Mouse (Mus musculus): ENCODE data around the gene Ddx42.
A peak's percentile ranks its signal among the peaks of the same experiment; 100 is the strongest.
"Not testable (repeated sequence)": the region's sequence is repeated elsewhere in the genome, so short reads cannot be mapped to it uniquely, and the experiment has no call there.

Ddx42 gene

DNA sequence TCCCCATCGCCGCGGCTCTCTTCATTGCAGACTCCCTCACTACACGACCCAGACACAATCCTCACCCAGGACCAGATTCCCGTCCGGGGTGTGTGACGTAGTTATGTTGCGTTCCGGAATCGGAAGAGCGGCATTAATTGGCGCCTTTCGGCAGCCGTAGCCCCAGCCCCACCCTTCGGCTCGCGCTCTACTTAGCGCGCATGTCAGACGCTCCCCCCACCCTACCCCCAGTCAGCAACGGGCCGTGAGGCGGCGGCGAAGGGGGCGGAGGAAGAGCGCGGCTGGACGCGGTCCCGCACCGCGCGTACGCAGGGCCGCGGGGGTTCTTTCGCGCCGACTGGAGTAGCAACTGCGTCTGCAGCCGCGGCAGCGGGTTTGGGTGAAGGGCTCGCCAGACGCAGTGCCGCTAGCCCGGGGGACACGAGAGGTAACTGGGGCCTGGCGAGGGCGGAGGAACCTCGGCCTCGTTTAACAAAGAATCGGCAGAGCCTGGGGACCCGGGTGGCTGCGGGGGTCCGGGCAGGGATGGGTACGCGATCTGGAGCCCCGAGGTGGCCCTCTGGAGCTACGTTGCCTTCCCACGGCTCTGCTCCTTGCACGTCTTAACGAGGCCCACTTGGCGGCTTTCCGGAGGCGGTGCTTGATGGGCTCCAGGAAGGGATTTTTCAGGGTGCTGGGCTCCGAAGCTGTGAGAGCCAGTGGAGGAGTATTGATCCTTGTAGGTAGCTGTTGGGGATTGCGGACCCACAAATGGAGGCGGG is at the start of gene Ddx42:
Gene Ddx42 (plus strand): TSS at position 197 of the 761 bp plus-strand sequence.
- peak; percentile 88 to 90 for DNase-seq (ENCODE audit: low spot score in 2 of 2)

DNA sequence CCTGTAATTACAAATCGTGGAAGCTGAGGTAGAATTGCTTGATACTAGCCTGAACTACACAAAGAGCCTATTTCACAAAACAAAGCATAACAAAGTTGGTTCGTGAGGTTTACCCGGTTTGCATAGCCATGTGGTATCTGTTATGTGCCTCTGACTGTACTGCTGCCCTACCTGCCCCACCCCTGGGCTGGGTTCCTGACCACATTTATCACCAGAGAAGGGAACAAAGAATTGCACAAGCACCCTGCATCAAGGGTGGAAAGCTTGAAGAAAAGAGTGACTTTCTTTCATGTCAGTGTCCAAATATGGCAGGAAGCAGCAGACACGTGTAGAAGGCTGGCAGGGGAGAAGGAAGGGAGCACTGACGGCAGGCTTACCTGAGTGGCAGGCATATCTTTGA is 49.3 kb upstream of the Ddx42 start:
- DNase-seq (ENCODE audit: low spot score in 2 of 2), result no peak

DNA sequence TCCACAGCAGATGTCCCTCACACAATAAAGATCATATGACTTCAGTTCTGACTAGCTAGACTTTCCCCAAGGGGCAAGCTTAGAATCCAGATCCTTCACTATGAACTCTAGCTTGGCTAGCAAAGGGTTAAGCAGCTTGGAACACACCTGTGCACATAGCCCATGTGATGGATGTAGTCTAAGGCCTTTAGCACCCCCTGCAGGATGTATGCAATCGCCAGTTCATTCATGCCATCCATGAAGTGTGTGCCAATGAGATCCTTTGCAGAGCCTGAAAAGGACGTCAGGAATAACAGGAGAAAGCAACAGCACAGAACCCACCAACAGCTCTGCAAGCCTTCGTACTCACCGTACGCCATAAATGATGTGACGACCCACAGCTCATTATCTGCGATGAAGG is 45.9 kb upstream of the Ddx42 start:
- no peak for DNase-seq (ENCODE audit: low spot score in 2 of 2)

DNA sequence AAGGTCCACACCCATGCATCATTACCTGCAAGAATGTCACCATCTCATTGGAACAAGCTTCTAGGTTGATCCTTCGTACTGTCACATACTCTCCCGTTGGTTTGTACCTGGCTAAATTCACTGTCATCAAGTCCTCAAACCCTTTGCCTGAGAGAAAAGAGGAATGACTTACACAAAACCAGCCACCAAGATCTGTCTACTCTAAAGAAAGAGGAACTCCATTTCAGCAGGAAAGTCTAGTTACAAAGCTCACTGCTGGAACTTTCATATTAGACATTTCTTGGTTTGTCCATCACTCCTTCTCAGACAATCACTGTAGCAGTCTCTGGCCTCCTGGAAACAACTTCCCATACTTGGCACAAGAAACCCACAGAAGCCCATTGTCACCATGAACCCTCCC is 43.5 kb upstream of the Ddx42 start:
- DNase-seq (ENCODE audit: low spot score in 2 of 2), result no peak

DNA sequence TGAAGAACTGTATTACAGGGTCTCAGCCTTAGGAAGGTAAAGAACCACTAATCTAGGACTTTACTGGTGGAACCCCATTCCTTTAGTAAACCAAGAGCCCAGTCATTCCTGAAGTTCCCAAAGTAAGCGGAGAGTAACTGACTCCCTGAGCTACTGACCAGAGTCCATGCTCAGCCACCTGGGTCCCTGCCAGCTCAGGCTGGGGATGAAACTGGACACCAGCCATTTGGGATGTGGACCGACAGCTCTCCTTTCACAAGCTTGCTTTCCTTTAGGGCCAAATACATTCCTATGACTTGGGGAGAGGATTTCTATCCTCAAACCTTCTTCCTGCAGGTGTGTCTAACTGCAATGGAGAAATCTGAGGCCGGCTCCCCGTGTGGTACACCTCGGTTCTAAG is 42.4 kb upstream of the Ddx42 start:
- no peak for DNase-seq (ENCODE audit: low spot score in 2 of 2)

DNA sequence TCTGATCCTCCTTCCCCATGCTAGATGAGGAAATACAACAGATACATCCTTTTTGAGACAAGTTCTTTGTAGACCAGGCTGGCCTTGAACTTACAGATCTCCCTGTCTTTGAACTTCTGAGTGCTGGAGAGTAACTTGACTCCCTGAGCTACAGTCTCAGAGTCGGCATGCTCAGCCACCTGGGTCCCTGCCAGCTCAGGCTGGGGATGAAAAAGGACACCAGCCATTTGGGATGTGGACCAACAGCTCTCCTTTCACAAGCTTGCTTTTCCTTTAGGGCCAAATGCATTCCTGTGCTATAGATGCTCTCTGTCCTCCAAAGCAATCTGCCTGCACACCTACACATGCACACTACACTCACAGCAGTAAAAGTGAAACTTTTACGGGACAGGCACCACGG is 41.6 kb upstream of the Ddx42 start:
- DNase-seq (ENCODE audit: low spot score in 2 of 2), result no peak

DNA sequence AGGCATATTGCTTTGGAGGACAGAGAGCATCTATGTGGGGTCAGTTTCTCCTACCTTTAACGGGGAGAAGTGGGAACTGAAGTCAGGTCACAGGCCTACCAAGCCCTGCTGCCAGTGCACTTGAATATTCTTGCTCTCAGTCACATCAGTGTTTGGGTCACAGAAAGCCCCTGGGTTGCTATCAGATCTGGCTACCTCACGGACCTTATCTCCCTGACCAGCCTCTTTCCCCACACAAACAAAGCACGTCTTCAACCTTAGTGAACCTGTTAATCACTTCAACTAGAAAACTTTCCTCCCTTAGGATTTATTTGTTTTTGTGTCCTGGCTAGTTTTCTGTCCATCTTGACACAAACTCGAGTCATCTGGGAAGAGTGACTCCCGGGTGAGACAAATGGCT is 40.4 kb upstream of the Ddx42 start:
- no peak for DNase-seq (ENCODE audit: low spot score in 2 of 2)

DNA sequence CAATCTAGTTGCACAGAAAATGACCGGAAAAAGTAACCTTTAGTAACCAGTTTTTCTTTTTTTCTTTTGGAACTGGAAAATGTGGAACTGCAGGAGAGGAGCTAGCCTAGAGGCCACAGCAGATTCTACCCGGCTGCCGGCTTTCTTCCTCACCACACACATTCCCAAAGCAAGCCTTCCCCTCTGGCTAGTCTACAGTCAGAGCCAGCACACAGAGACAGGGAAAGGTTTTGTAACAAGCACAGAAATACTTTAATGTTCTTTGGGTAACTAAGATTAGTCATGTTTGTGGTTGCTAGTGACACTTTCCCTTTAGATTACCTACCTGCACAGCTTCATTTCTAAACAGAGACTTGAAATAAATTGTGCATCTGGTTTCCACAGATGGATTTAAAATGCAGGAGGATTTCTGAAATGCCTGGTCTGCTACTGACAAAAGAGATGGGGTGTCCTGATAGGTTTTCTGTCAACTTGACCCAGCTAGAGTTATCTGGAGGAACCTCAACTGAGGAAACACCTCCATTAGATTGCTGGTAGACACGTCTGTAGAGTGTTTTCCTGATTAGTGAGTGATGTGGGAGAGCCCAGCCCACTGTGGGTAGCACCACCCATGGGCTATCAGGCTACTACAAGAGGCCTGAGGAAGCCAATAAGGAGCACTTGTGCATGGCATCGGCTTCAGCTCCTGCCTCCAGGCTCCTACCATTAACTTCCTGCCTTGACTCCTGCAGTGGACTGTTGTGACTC is 38.5 kb upstream of the Ddx42 start:
- no peak for DNase-seq (ENCODE audit: low spot score in 2 of 2)

DNA sequence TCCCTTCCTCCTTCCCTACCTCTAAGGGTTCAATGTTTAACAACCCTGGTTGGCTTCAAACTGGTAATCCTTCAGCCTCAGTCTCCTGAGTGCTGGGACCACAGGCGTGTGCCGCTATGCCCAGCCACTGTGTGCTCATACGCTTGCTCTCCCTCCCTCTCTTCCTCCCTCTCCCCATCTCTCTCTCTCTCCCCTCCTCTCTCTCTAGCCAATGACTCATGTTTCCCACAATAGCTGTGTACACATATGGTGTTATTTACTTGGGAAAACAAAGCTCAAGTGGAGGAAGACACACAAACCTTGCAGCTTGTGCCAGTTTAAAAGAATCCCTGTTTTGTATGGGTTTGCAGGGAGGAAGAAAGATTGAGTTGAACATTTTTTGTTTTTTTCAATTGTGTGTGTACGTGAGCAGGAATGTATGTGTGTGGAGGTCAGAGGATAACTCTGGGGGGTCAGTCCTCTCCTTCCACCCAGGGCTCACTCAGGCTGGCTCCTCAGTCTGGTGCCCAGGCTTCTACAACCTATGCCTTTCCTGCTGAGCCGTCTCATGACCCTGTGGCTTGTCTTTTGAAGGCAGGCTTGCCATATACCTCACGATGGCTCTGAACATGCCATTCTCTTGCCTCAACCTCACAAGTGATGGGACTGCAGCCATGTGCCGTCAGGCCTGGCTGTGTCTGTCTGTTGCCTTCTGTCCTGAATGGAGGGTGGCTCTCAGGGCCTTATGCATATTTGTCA is 36.8 kb upstream of the Ddx42 start:
- DNase-seq (ENCODE audit: low spot score in 2 of 2), result no peak

DNA sequence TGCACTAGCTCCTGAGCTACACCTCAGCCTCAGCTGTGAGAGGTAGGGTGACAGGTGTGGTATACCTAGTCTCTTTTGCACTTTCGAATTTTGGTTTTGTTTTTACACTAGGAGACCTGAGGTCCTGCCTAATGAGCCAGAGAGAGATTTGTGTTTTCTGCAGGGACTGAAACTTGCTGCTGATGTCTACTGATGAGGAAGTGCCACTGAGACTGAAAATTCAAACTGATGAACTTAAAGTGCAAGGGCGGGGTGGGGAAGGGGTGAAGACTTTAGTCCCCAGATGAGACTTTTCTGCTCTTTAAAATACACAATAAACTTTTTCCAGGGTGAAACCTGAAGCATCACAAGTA is 36.3 kb upstream of the Ddx42 start:
- DNase-seq (ENCODE audit: low spot score in 2 of 2), result no peak

DNA sequence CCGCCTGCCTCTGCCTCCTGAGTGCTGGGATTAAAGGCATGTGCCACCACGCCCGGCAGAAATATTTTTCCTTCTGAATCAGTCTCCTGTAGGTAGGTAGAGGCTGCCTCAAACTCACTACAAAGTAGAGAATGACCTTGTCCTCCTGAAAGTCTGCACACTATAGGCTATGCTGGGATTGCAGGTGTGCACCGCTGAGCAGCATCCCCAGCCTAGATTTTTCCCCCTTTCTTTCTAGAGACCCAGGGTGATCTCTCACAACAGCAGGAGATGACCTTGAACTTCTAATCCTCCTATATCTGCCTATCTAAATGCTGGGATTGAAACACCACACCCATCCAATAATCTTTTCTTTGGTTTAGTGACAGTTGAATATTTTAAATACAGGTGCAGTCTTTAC is 29.4 kb upstream of the Ddx42 start:
- no peak for DNase-seq (ENCODE audit: low spot score in 2 of 2)

DNA sequence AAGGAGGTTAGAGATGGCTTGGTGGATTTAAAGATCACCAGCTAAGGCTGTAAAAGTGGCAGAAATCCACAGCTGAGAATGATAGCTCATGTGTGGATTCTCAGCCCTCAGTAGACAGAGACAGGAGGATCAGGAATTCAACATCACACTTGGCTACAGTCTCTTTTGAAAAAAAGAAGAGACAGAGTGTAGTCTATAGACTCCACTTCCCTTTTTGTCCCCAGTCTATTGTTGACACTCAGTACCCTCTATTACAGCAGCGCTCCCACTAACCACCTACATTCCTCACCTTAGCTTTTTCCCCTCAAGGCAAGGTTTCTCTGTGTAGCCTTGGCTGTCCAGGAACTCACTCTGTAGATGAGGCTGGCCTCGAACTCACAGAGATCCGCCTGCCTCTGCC is 25.0 kb upstream of the Ddx42 start:
- no peak for DNase-seq (ENCODE audit: low spot score in 2 of 2)

DNA sequence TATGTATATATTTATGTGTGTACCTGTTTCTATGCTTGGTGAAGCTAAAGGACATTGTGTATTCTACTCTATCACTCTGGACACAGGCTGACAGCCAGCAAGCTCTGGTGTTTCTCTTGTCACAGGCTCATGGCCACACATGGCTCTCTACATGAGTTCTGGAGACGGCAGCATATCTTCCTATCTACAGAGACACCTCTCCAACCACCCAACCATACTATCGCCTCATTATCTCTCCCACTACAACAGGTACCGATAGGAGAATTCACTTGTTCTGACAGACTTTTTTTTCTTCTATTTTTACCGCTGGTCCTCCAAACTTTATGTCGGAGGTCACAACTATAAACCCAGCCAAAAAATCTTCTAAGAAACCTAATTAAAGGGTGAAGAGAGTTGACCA is 24.5 kb upstream of the Ddx42 start:
- DNase-seq (ENCODE audit: low spot score in 2 of 2), result no peak

DNA sequence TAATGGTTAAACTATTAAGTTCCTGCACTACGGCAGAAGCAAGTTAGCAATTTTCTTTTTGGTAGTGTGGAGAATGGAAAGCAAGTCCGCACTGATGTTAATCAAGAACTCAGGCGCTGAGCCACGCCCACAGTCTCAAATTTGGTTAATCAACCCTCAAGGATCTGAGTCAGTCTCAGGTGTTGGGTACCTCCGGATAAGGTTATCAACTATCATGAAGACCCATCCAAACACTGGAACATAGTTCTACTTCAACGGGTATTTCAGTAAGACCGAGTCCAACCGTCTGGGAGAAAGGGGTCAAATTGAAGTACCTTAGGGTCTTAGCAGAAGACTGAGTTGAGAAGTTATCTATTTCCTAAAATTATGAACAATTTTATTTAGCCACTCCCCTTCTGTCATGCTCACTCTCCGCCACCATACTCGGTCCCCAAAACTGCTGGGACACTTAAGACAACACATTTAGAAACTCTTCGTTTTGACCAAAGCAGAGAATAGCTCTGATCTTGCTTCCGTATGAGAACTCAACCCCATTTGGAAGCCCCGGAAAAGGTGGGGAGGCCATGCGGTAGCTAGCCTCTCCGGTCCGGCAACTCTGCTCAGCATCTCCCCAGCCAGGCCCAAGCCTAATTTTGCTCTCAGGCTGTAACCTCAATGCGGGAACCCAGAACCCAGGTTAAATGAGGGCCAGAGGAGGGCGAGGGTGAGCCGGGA is 23.9 kb upstream of the Ddx42 start:
- DNase-seq (ENCODE audit: low spot score in 2 of 2), result no peak

DNA sequence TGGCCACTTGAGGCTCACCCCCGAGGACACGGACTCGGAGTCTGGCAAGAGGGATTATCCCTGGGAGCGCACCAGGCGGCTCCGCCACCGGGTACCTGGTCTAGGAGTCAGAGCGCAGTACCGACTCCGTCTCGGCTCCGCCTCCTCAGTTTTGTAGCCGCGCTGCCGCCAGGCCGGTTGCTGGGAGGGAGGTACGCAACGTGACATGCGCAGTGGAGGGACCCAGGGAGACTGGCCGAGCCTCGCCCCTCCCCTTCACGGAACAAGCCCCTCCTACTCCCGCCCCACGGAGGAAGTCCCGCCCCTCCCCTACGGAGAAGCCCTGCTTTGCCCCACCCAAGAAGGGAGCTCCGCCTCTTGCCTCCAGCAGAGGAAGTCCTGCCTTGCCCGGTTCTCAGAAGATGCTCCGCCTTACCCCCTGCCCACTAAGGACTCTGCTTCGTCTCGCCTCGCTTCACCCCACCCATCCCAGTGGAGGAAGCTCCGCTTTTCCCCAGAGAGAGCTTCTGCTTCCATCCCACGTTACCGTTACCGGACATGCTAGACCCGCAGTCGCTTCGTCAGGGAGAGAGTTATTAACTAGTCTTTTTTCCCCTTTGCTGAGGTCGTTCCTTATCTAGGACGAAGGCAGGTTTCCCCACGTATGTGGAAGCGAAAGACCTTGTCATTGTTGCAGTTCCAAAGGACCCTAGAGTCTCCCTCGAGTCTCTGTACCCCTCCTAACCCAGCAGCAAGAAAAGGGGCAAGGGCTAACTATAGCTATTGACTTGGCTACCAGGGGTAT is 23.2 kb upstream of the Ddx42 start:
- peak; percentile 92 for DNase-seq (ENCODE audit: low spot score in 2 of 2)

DNA sequence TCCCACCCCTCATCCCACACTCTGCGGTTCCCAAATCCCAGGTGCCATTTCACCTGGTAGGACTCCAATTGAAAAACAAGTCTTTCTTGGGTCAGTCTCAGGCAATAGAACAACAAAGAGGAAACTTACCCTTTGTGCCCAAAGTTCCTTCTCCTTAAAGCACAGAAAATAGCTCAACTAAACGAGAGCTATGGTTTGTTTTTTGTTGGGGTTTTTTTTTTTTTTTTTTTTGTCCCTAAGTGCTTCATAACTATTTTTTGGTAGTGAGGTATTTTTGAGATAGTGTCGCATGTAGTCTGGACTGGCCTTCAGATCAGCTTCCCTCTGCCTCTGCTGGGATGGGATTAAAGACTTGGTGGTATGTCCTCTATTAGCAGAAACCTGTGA is 22.6 kb upstream of the Ddx42 start:
- no peak for DNase-seq (ENCODE audit: low spot score in 2 of 2)

DNA sequence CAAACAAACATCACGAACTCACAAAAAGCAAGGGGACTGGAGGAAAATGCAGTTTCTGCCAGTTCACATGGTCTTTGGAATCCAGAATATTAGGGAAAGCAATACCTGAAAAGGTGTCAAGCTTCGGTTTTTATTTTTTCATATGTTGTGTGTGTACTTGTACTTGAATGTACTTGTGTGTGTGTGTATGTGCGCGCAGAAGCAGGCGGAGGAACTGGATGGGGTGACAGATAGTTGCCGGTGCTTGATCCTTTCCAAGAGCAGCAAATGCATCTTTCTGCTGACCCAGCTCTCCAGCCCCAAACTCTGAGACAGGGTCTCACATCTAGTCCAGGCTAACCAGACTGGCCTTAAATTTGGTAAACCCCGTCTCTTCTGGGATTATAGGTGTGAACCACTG is 21.8 kb upstream of the Ddx42 start:
- no peak for DNase-seq (ENCODE audit: low spot score in 2 of 2)

DNA sequence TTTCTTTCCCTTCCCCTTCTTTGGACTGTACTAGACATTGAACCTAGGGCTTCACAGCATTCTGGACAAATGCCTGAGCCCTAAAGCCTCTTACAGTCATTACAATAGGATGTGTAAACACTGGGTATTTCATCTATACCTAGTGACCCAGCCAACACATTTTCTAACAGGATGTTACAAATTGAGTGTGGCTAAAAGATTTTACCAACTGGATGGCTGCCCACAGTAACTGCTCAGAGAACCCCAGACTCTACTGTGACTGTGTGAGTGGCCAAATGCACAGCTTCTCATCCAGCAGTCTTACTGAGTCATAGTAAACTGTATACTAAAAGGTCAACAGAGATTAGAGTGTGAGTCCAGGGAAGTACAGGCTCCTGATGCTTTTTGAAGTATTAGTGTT is 21.4 kb upstream of the Ddx42 start:
- DNase-seq (ENCODE audit: low spot score in 2 of 2), result no peak

DNA sequence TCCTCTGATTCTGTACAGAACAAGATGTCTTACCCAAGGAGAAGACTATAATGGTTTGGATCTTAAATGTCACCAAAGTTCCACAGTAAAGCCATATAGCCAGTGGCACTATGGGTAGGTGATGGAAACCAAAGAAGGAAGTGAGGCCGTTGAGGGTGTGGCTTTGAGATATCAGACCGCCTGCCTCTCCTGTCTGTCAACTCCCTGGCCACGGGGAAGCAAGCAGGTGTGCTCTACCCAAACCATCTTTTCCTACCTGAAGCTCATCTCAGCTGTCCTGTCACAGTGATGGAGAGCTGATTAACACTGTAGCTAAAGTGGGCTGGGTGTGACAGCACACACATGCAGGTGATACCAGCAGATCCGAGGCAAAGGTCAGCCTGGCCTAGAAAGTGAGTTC is 18.4 kb upstream of the Ddx42 start:
- no peak for DNase-seq (ENCODE audit: low spot score in 2 of 2)

DNA sequence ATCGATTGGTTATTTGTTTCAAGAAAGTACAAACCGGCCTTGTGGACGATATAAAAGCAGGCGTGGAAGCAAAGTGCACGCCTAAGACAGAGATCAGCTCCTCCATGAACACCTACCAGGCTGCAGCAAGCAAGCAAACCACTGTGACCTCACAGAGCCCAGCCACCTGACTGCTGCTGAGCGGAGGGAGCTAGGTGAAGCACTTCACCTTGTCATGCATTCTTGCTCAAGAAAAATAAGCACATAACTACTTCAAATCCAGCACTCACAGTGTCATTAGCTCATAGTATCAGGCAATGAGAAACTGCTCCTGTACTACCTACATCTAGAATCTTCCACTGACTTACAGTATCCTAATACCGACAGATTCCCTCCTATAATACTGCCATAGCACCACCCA is 16.7 kb upstream of the Ddx42 start:
- DNase-seq (ENCODE audit: low spot score in 2 of 2), result not testable (repeated sequence)

DNA sequence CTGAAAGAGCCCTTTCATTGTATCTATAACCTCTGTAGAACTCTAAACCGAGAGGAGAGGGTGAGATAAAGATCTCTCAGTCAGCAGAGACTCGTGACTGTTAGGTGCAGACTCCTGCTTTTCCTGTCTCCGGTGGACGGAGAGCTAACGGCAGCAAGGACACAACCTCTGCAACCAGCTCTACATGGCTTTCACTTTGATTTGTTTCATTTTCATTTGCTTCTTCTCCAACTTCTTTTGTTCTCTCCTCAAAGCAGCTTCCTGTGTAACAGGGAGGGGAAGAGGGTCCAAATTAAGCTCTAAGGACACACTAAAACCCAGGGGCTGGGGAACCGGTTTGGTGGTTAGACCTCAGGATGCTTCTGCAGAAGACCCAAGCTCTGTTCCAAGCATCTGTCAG is 16.0 kb upstream of the Ddx42 start:
- no peak for DNase-seq (ENCODE audit: low spot score in 2 of 2)

Data from frontal cortex, postnatal 14 days (tissue).